In genomic region chr2:71462553-71462952, GRCm38 (mm10) we compare ENCODE assay signal across 23 mouse cellular contexts. TPM values are rescaled to one million over a fixed set of nuclear protein-coding genes. Genes with fewer than 3 reads are reported as not detected.
DNase-seq lines count a peak whose midpoint lies in the region; ATAC-seq and TF ChIP-seq lines count a peak whose summit lies in the region.
"Had no signal": no experiment of that assay in that cellular context is flagged by ENCODE, and none has a peak within 500 bp of the region (broad histone marks: within the 10 kb centered on the region; RNA-seq: fewer than 3 reads in every experiment).

No protein-coding gene starts in this region.

- H3K4me3 ChIP-seq in forebrain, embryonic 10.5 days: no peak overlapping the region
- H3K4me3 ChIP-seq in forebrain, embryonic 16.5 days (replicated peaks; ENCODE audit: low read length): no peak overlapping the region
- peak overlapping the region; percentile 7; the same call in 1 of the 2 replicates for H3K4me3 ChIP-seq in G1E (ENCODE audit: low read depth, low read length)
- H3K4me3 ChIP-seq in liver, embryonic 15.5 days (replicated peaks): no peak overlapping the region
- no peak overlapping the region for H3K4me3 ChIP-seq in limb, embryonic 10.5 days
- H3K4me3 ChIP-seq: forebrain, embryonic 12.5 days; hindbrain, embryonic 13.5 days; limb, embryonic 12.5 days had no signal

- no peaks in the 10 kb centered on the region for H3K9me3 ChIP-seq in forebrain, embryonic 10.5 days
- no peaks in the 10 kb centered on the region for H3K9me3 ChIP-seq in forebrain, embryonic 16.5 days (ENCODE audit: control insufficient read depth, low read length)
- H3K9me3 ChIP-seq in G1E (replicated peaks): no peaks in the 10 kb centered on the region
- H3K9me3 ChIP-seq in liver, embryonic 15.5 days (replicated peaks): no peaks in the 10 kb centered on the region
- no peaks in the 10 kb centered on the region for H3K9me3 ChIP-seq in limb, embryonic 10.5 days (replicated peaks)
- H3K9me3 ChIP-seq: forebrain, embryonic 12.5 days; hindbrain, embryonic 13.5 days; limb, embryonic 12.5 days had no signal

- H3K9ac ChIP-seq in forebrain, embryonic 16.5 days (replicated peaks; ENCODE audit: low read depth, low read length): no peak overlapping the region
- peak overlapping the region; percentile 42; the same call in 1 of the 2 replicates for H3K9ac ChIP-seq in liver, embryonic 15.5 days
- H3K9ac ChIP-seq: forebrain, embryonic 12.5 days; hindbrain, embryonic 13.5 days; limb, embryonic 12.5 days had no signal

- DNase-seq in forebrain, embryonic 10.5 days (ENCODE audit: extremely low spot score, low spot score): no peak
- DNase-seq in G1E (ENCODE audit: low spot score) (no peak), liver (peak; percentile 63)
- DNase-seq in limb, embryonic 10.5 days (ENCODE audit: low spot score): no peak
- DNase-seq in c-Kit-positive CD71-positive TER-119-positive erythroid progenitor cells, embryonic 14.5 days (ENCODE audit: low spot score): no peak
- DNase-seq: adrenal gland, postnatal 25 days; cerebellum, adult 8-10 months; cerebellum, postnatal 36 days; gastrocnemius, postnatal 10 days; kidney, adult 9 months; kidney, postnatal 10 days; lung, adult 18-20 months; lung, postnatal 4 days; midbrain, embryonic 14.5 days; right cerebral cortex, postnatal 14 days; thymus, postnatal 4 days had no signal

- no peak for ATAC-seq in forebrain, embryonic 16.5 days
- ATAC-seq in G1E (ENCODE audit: extremely low read depth, insufficient number of reproducible peaks, low FRiP score, poor library complexity, severe bottlenecking): no peak
- ATAC-seq in liver, embryonic 15.5 days (ENCODE audit: insufficient read depth): no peak
- ATAC-seq: intestine, postnatal 0 days; lung, postnatal 0 days had no signal

- no peak for TF ChIP-seq CTCF in G1E (IDR thresholded peaks at IDR 0.05; ENCODE audit: low read depth, low read length)

- no peak overlapping the region for H3K4me2 ChIP-seq in forebrain, embryonic 16.5 days (ENCODE audit: low read length)
- peak overlapping the region; percentile 68 for H3K4me2 ChIP-seq in liver, embryonic 15.5 days
- H3K4me2 ChIP-seq: forebrain, embryonic 12.5 days; hindbrain, embryonic 13.5 days; limb, embryonic 12.5 days had no signal

- no peaks in the 10 kb centered on the region; the same call in 1 of the 2 replicates for H3K27me3 ChIP-seq in forebrain, embryonic 10.5 days (ENCODE audit: poor library complexity, severe bottlenecking)
- H3K27me3 ChIP-seq in forebrain, embryonic 16.5 days (replicated peaks; ENCODE audit: control insufficient read depth, insufficient read depth, low read length): no peaks in the 10 kb centered on the region
- no peaks in the 10 kb centered on the region for H3K27me3 ChIP-seq in G1E (ENCODE audit: insufficient read depth, low read length)
- H3K27me3 ChIP-seq in liver, embryonic 15.5 days: no peaks in the 10 kb centered on the region
- no peaks in the 10 kb centered on the region for H3K27me3 ChIP-seq in limb, embryonic 10.5 days (ENCODE audit: low read depth, poor library complexity, severe bottlenecking)
- H3K27me3 ChIP-seq: forebrain, embryonic 12.5 days; hindbrain, embryonic 13.5 days; limb, embryonic 12.5 days had no signal

- peaks cover 32% of the 10 kb centered on the region for H3K4me1 ChIP-seq in forebrain, embryonic 10.5 days
- no peaks in the 10 kb centered on the region for H3K4me1 ChIP-seq in forebrain, embryonic 16.5 days (replicated peaks; ENCODE audit: control insufficient read depth, insufficient read depth, low read length)
- H3K4me1 ChIP-seq in G1E (ENCODE audit: insufficient read depth, low read depth, low read length): peaks cover 79% of the 10 kb centered on the region
- H3K4me1 ChIP-seq in liver, embryonic 15.5 days (replicated peaks): peaks cover 86% of the 10 kb centered on the region
- peaks cover 11% of the 10 kb centered on the region for H3K4me1 ChIP-seq in limb, embryonic 10.5 days

- peak overlapping the region; percentile 21 for H3K27ac ChIP-seq in forebrain, embryonic 10.5 days
- H3K27ac ChIP-seq in forebrain, embryonic 16.5 days (ENCODE audit: low read length): no peak overlapping the region
- peak overlapping the region; percentile 93 for H3K27ac ChIP-seq in liver, embryonic 15.5 days (replicated peaks)
- no peak overlapping the region for H3K27ac ChIP-seq in limb, embryonic 10.5 days
- H3K27ac ChIP-seq: forebrain, embryonic 12.5 days; hindbrain, embryonic 13.5 days; limb, embryonic 12.5 days had no signal

- WGBS in forebrain, embryonic 10.5 days: 73% methylated on average over 3 of the region's 3 CpGs
- 78% methylated on average over 3 of the region's 3 CpGs for WGBS in forebrain, embryonic 16.5 days
- 39% methylated on average over 3 of the region's 3 CpGs for WGBS in liver, embryonic 15.5 days (ENCODE audit: insufficient replicate concordance)
- WGBS in limb, embryonic 10.5 days: 73% methylated on average over 3 of the region's 3 CpGs

- H3K36me3 ChIP-seq in forebrain, embryonic 10.5 days (replicated peaks): no peaks in the 10 kb centered on the region
- no peaks in the 10 kb centered on the region for H3K36me3 ChIP-seq in forebrain, embryonic 16.5 days (ENCODE audit: control insufficient read depth, insufficient read depth)
- peaks cover 55% of the 10 kb centered on the region for H3K36me3 ChIP-seq in G1E (replicated peaks)
- no peaks in the 10 kb centered on the region for H3K36me3 ChIP-seq in liver, embryonic 15.5 days (replicated peaks)
- no peaks in the 10 kb centered on the region for H3K36me3 ChIP-seq in limb, embryonic 10.5 days
- H3K36me3 ChIP-seq: forebrain, embryonic 12.5 days; hindbrain, embryonic 13.5 days; limb, embryonic 12.5 days had no signal

RNA-seq across cellular contexts. Expression of gene Metap1d, which starts 9.5 kb away (rescaled TPM):
- polyA plus RNA-seq in forebrain, embryonic 10.5 days (2016; fragmentation: Nextera tagmentation; extraction: Ambion mirVana): 26.7 and 27.9 TPM in 2 replicates
- 42.0 and 46.3 TPM in 2 replicates for polyA plus RNA-seq in forebrain, embryonic 16.5 days (2015; fragmentation: Nextera tagmentation; extraction: Ambion mirVana)
- total RNA-seq in G1E (2014; fragmentation: Nextera tagmentation) (95.8 and 104 TPM in 2 replicates), G1E (2017) (33.3 and 39.9 TPM in 2 replicates)
- 3.1 and 8.2 TPM in 2 replicates for polyA plus RNA-seq in G1E (2012)
- 21.0 and 21.4 TPM in 2 replicates for polyA plus RNA-seq in liver, embryonic 15.5 days (2015; fragmentation: Nextera tagmentation; extraction: Ambion mirVana)
- polyA plus RNA-seq in limb, embryonic 10.5 days (2016; fragmentation: Nextera tagmentation; extraction: Ambion mirVana): 21.4 and 28.8 TPM in 2 replicates

Comparison
In these comparisons a context has a peak if more than half of its experiments do, and no peak if none do; other contexts are left out.
1. H3K27ac ChIP-seq: peak in forebrain, embryonic 10.5 days (single experiment) and liver, embryonic 15.5 days (single experiment); none in forebrain, embryonic 16.5 days (single experiment) and limb, embryonic 10.5 days (single experiment).